Comparison of ENCODE assay signal across 13 mouse cellular contexts in the genomic region with DNA sequence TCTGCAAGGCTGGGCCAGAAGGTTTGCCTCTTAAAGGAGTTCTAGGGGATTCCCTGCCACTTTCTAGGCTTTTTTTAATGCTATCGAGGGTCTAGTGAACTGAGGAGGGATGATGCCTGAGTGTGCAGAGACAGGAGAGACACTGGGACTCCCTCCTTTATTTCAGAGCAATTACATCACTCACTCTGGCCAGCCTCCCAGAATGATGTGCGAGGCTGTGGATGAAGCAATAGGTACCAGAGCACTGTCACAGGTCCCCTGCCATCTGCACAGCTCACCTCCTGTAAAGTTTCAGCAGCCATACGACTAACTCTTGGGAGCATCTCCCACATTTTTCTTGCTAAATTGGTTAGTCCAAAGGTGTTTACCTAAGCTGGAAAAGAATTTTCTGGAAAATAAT. TPM values are rescaled to one million over a fixed set of nuclear protein-coding genes. Genes with fewer than 3 reads are reported as not detected.
DNase-seq lines count a peak whose midpoint lies in the region; ATAC-seq lines count a peak whose summit lies in the region.
"Had no signal": no experiment of that assay in that cellular context is flagged by ENCODE, and none has a peak within 500 bp of the region (broad histone marks: within the 10 kb centered on the region; RNA-seq: fewer than 3 reads in every experiment).

No protein-coding gene starts in this region.

- 50% methylated on average over 3 of the region's 3 CpGs for WGBS in limb, embryonic 13.5 days
- WGBS in limb, embryonic 10.5 days, result 70% methylated on average over 3 of the region's 3 CpGs

- H3K36me3 ChIP-seq in limb, embryonic 13.5 days, result no peaks in the 10 kb centered on the region
- H3K36me3 ChIP-seq in limb, embryonic 10.5 days, result no peaks in the 10 kb centered on the region
- H3K36me3 ChIP-seq: neural tube, embryonic 12.5 days; stomach, embryonic 15.5 days had no signal

- no peaks in the 10 kb centered on the region for H3K27me3 ChIP-seq in limb, embryonic 13.5 days
- no peaks in the 10 kb centered on the region for H3K27me3 ChIP-seq in limb, embryonic 10.5 days (ENCODE audit: low read depth, poor library complexity, severe bottlenecking)
- H3K27me3 ChIP-seq: neural tube, embryonic 12.5 days; stomach, embryonic 15.5 days had no signal

- H3K9ac ChIP-seq in limb, embryonic 13.5 days, result no peak overlapping the region
- H3K9ac ChIP-seq: liver, embryonic 14.5 days; neural tube, embryonic 12.5 days; stomach, embryonic 15.5 days had no signal

- ATAC-seq in limb, embryonic 13.5 days (ENCODE audit: low FRiP score, low read depth), result peak; percentile 36; the same call in 1 of the 2 replicates
- ATAC-seq: intestine, postnatal 0 days had no signal

- peak; percentile 37 for DNase-seq in adrenal gland, adult 2 months
- no peak for DNase-seq in adrenal gland, postnatal 4 days (ENCODE audit: low spot score in 2 of 2)
- DNase-seq in limb, embryonic 10.5 days (ENCODE audit: low spot score), result no peak
- DNase-seq in cerebellum, adult 11 months, result peak; percentile 19
- DNase-seq in gastrocnemius, postnatal 14 days, result peak; percentile 19
- DNase-seq in left cerebral cortex, adult 8-10 months (ENCODE audit: low spot score in 2 of 2), result no peak
- no peak for DNase-seq in frontal cortex, adult 2 months (ENCODE audit: extremely low spot score in 1 of 2, low spot score in 1 of 2)
- DNase-seq: right cerebral cortex, postnatal 25 days had no signal

- intact Hi-C loops in gastrocnemius, postnatal 14 days (cut with DNase I; ENCODE audit: low total_unique reads), result no loop called here

- no peak overlapping the region for H3K4me2 ChIP-seq in limb, embryonic 13.5 days (replicated peaks)
- H3K4me2 ChIP-seq: neural tube, embryonic 12.5 days; stomach, embryonic 15.5 days had no signal

- no peak overlapping the region for H3K27ac ChIP-seq in limb, embryonic 13.5 days
- H3K27ac ChIP-seq in limb, embryonic 10.5 days, result no peak overlapping the region
- H3K27ac ChIP-seq: liver, embryonic 14.5 days; neural tube, embryonic 12.5 days; stomach, embryonic 15.5 days had no signal

- no peak overlapping the region for H3K4me3 ChIP-seq in limb, embryonic 13.5 days
- H3K4me3 ChIP-seq in limb, embryonic 10.5 days, result no peak overlapping the region
- H3K4me3 ChIP-seq: neural tube, embryonic 12.5 days; stomach, embryonic 15.5 days had no signal

- peaks cover 3% of the 10 kb centered on the region; the same call in 1 of the 2 replicates for H3K4me1 ChIP-seq in limb, embryonic 13.5 days
- no peaks in the 10 kb centered on the region for H3K4me1 ChIP-seq in limb, embryonic 10.5 days
- H3K4me1 ChIP-seq: neural tube, embryonic 12.5 days; stomach, embryonic 15.5 days had no signal

- no peaks in the 10 kb centered on the region for H3K9me3 ChIP-seq in limb, embryonic 13.5 days
- H3K9me3 ChIP-seq in limb, embryonic 10.5 days (replicated peaks), result no peaks in the 10 kb centered on the region
- H3K9me3 ChIP-seq: neural tube, embryonic 12.5 days; stomach, embryonic 15.5 days had no signal

RNA-seq across cellular contexts. Expression of a gene that starts 40.2 kb away (rescaled TPM):
- total RNA-seq in adrenal gland, adult 2 months (2021), result 1 to 10 TPM; 1.1 to 1.3 TPM
- 0.35 TPM in 1 of 2 replicates, not detected in the other for polyA plus RNA-seq in adrenal gland, adult 2 months (2012; rRNA removed)
- total RNA-seq in adrenal gland, postnatal 4 days (2021), result 10 to 100 TPM; 37.6 to 69.0 TPM
- polyA plus RNA-seq in limb, embryonic 13.5 days (2015; fragmentation: Nextera tagmentation; extraction: Ambion mirVana), result 41.8 and 43.7 TPM in 2 replicates
- polyA plus RNA-seq in limb, embryonic 10.5 days (2016; fragmentation: Nextera tagmentation; extraction: Ambion mirVana), result 40.6 and 51.2 TPM in 2 replicates
- total RNA-seq in gastrocnemius, postnatal 14 days (2021), result 1 to 10 TPM; 3.2 to 5.3 TPM
- total RNA-seq in left cerebral cortex, adult 8-10 months (2022), result 100 to 1,000 TPM; 291 to 337 (median 334) TPM
- polyA plus RNA-seq in frontal cortex, adult 2 months (2012; rRNA removed), result 337 and 448 TPM in 2 replicates

Comparison
In these comparisons a context has a peak if more than half of its experiments do, and no peak if none do; other contexts are left out.
1. DNase-seq: peak in adrenal gland, adult 2 months (single experiment), cerebellum, adult 11 months (single experiment) and gastrocnemius, postnatal 14 days (single experiment); none in adrenal gland, postnatal 4 days (0 of 2), limb, embryonic 10.5 days (single experiment), left cerebral cortex, adult 8-10 months (0 of 2) and frontal cortex, adult 2 months (0 of 2).
2. RNA of a gene that starts 40.2 kb away (total RNA-seq): 291 to 337 TPM in left cerebral cortex, adult 8-10 months and 37.6 to 69.0 TPM in adrenal gland, postnatal 4 days; 3.2 to 5.3 TPM in gastrocnemius, postnatal 14 days and 1.1 to 1.3 TPM in adrenal gland, adult 2 months; every median in the first group is over 4 times any median in the second.